Comparison of ENCODE assay signal across 8 mouse cellular contexts in genomic region chr2:145833341-145833740, GRCm38 (mm10).
A peak's percentile ranks its signal among the peaks of the same experiment; 100 is the strongest.
DNase-seq lines count a peak whose midpoint lies in the region; TF ChIP-seq lines count a peak whose summit lies in the region.
"Had no signal": no experiment of that assay in that cellular context is flagged by ENCODE, and none has a peak within 500 bp of the region (broad histone marks: within the 10 kb centered on the region; RNA-seq: fewer than 3 reads in every experiment).

No protein-coding gene starts in this region.

- no peak for TF ChIP-seq CTCF in thymus, adult 2 months (IDR thresholded peaks at IDR 0.05; ENCODE audit: borderline replicate concordance, control insufficient read depth, extremely low read depth, insufficient read depth, low read length, poor library complexity)

- no peaks in the 10 kb centered on the region for H3K9me3 ChIP-seq in limb, embryonic 10.5 days (replicated peaks)

- H3K27me3 ChIP-seq in limb, embryonic 10.5 days (ENCODE audit: low read depth, poor library complexity, severe bottlenecking), result no peaks in the 10 kb centered on the region
- no peaks in the 10 kb centered on the region for H3K27me3 ChIP-seq in thymus, adult 2 months (ENCODE audit: control insufficient read depth, insufficient read depth, low read length)

- H3K27ac ChIP-seq in brown adipose tissue, adult 24 weeks (replicated peaks; ENCODE audit: low read depth, low read length), result peak overlapping the region; percentile 91
- peak overlapping the region; percentile 88 for H3K27ac ChIP-seq in limb, embryonic 10.5 days
- H3K27ac ChIP-seq in thymus, adult 2 months (ENCODE audit: control insufficient read depth, insufficient read depth, low read length), result no peak overlapping the region

- WGBS in limb, embryonic 10.5 days, result 72% methylated on average over 3 of the region's 3 CpGs
- WGBS in thymus, adult 2 months, result 92% methylated on average over 3 of the region's 3 CpGs

- H3K36me3 ChIP-seq in limb, embryonic 10.5 days, result no peaks in the 10 kb centered on the region
- no peaks in the 10 kb centered on the region for H3K36me3 ChIP-seq in thymus, adult 2 months (ENCODE audit: control insufficient read depth, insufficient read depth, low read length)

- H3K4me1 ChIP-seq in brown adipose tissue, adult 24 weeks (ENCODE audit: control insufficient read depth, insufficient read depth, insufficient read length, low read length), result peaks cover 35% of the 10 kb centered on the region
- H3K4me1 ChIP-seq in limb, embryonic 10.5 days, result peaks cover 25% of the 10 kb centered on the region
- H3K4me1 ChIP-seq in thymus, adult 2 months (replicated peaks; ENCODE audit: control insufficient read depth, insufficient read depth, low read length), result peaks cover 18% of the 10 kb centered on the region

- no peak overlapping the region for H3K4me3 ChIP-seq in brown adipose tissue, adult 24 weeks (ENCODE audit: insufficient read depth, low read depth, low read length)
- H3K4me3 ChIP-seq in limb, embryonic 10.5 days, result no peak overlapping the region
- H3K4me3 ChIP-seq in thymus, adult 2 months (ENCODE audit: control insufficient read depth, insufficient read depth, low read length), result no peak overlapping the region

- no peak for TF ChIP-seq POLR2A in thymus, adult 2 months (IDR thresholded peaks at IDR 0.05; ENCODE audit: control insufficient read depth, extremely low read depth, insufficient read depth, low read length, poor library complexity)

- peak; percentile 20 for DNase-seq in heart, postnatal 4 days
- no peak for DNase-seq in heart, adult 9 months (ENCODE audit: low spot score in 2 of 2)
- peak; percentile 75 for DNase-seq in NIH3T3 (ENCODE audit: low read depth)
- DNase-seq in limb, embryonic 10.5 days (ENCODE audit: low spot score), result no peak
- DNase-seq in thymus, adult 2 months, result no peak
- no peak for DNase-seq in cerebellum, adult 11 months
- DNase-seq: lung, postnatal 4 days had no signal

Comparison
In these comparisons a context has a peak if more than half of its experiments do, and no peak if none do; other contexts are left out.
1. DNase-seq: peak in heart, postnatal 4 days (single experiment) and NIH3T3 (single experiment); none in heart, adult 9 months (0 of 2), limb, embryonic 10.5 days (single experiment), thymus, adult 2 months (single experiment) and cerebellum, adult 11 months (single experiment).